Mouse (Mus musculus) kidney, adult 2 months (tissue): ENCODE measurements at regions not wholly inside any gene's neighbourhood (a gene's known extent, or its start where the extent isn't known, plus 50 kb on each side); places are given as distances from the start of the nearest gene placed in this dataset.

Experiments used
- DNase-seq: peaks from one replicate; pipeline ENCODE4 v3.0.0; 2021
- H3K27ac ChIP-seq: fragments of 200-500 bp; 2 replicates; pipeline ENCODE4 v1.5.1; 2012; ENCODE audit warnings: low read depth, low read length, control low read depth, inconsistent platforms; ENCODE audit not compliant: insufficient read depth
- H3K27me3 ChIP-seq: fragments of 200-500 bp; replicated peaks from 2 replicates; pipeline ENCODE4 v1.6.1; 2012; ENCODE audit warnings: mild to moderate bottlenecking, moderate library complexity, low read length, inconsistent platforms; ENCODE audit not compliant: control insufficient read depth, insufficient read depth
- H3K36me3 ChIP-seq: fragments of 200-500 bp; 2 replicates; pipeline ENCODE4 v1.6.1; 2012; ENCODE audit warnings: mild to moderate bottlenecking, moderate library complexity, low read length, inconsistent platforms; ENCODE audit not compliant: control insufficient read depth, insufficient read depth
- H3K4me1 ChIP-seq: fragments of 200-500 bp; 2 replicates; pipeline ENCODE4 v1.6.1; 2011; ENCODE audit warnings: low read length; ENCODE audit not compliant: control insufficient read depth, insufficient read depth
- H3K4me3 ChIP-seq: fragments of 200-500 bp; 2 replicates; pipeline ENCODE4 v1.5.1; 2011; ENCODE audit warnings: mild to moderate bottlenecking, low read depth, low read length, control low read depth; ENCODE audit not compliant: insufficient read depth
- CTCF ChIP-seq: fragments of 200-500 bp; conservative IDR thresholded peaks from 2 replicates; pipeline ENCODE4 v1.5.1; 2011; ENCODE audit warnings: low read depth, mild to moderate bottlenecking, control low read depth, low read length, moderate library complexity, mixed read lengths; ENCODE audit not compliant: insufficient read depth, insufficient read length
- POLR2A ChIP-seq: fragments of 200-500 bp; IDR thresholded peaks from one replicate; pipeline ENCODE4 v1.6.1; 2011; ENCODE audit warnings: low read depth, low read length, control low read depth
- WGBS: fragments of 180-500 bp; shearing (Covaris S2); methylation state at CpG from one replicate; pipeline ENCODE4 v1.1.7; 2018; 5-methylcytosine and 5-hydroxymethylcytosine counted together

- H3K4me1 ChIP-seq: no peaks in the 10 kb centered on the region
- 0 out of 2 replicates have a peak, but pooled peaks cover 1% of the 10 kb centered on the region for H3K27me3 ChIP-seq
- no peak for DNase-seq
- no peak overlapping the region for H3K4me3 ChIP-seq
- TF ChIP-seq POLR2A (no peak), CTCF (no peak)
- no peak overlapping the region for H3K27ac ChIP-seq
- H3K36me3 ChIP-seq: no peaks in the 10 kb centered on the region
- 79% methylated on average over 7 of the region's 7 CpGs for WGBS
Measured at GRCm38 (mm10) chr10:126141586-126141985, 175.6 kb downstream of the Lrig3 start.

- TF ChIP-seq POLR2A: no peak
- TF ChIP-seq CTCF: no peak
- H3K27me3 ChIP-seq: 0 out of 2 replicates have a peak, but pooled peaks cover 1% of the 10 kb centered on the region
- H3K27ac ChIP-seq: no peak overlapping the region
- H3K4me1 ChIP-seq: no peaks in the 10 kb centered on the region
- 66% methylated on average over 10 of the region's 10 CpGs for WGBS
- DNase-seq: peak; percentile 25
- no peaks in the 10 kb centered on the region for H3K36me3 ChIP-seq
- no peak overlapping the region for H3K4me3 ChIP-seq
Measured at GRCm38 (mm10) chr10:126143833-126144232, 177.9 kb downstream of the Lrig3 start.

GRCm38 (mm10) chr10:126144609-126145202, 178.7 kb downstream of the Lrig3 start:
- H3K27me3 ChIP-seq: 0 out of 2 replicates have a peak, but pooled peaks cover 1% of the 10 kb centered on the region
- DNase-seq: no peak
- H3K4me1 ChIP-seq: no peaks in the 10 kb centered on the region
- no peak for TF ChIP-seq POLR2A
- no peak for TF ChIP-seq CTCF
- no peaks in the 10 kb centered on the region for H3K36me3 ChIP-seq
- no peak overlapping the region for H3K27ac ChIP-seq
- H3K4me3 ChIP-seq: no peak overlapping the region
- 22% methylated on average over 12 of the region's 12 CpGs for WGBS

GRCm38 (mm10) chr10:126157300-126157699, 191.3 kb downstream of the Lrig3 start:
- TF ChIP-seq POLR2A (no peak), CTCF (no peak)
- no peak overlapping the region for H3K4me3 ChIP-seq
- WGBS: 52% methylated on average over 4 of the region's 4 CpGs
- no peak for DNase-seq
- H3K27me3 ChIP-seq: no peaks in the 10 kb centered on the region
- no peaks in the 10 kb centered on the region for H3K36me3 ChIP-seq
- H3K4me1 ChIP-seq: no peaks in the 10 kb centered on the region
- no peak overlapping the region for H3K27ac ChIP-seq

GRCm38 (mm10) chr10:126165215-126165614, 199.2 kb downstream of the Lrig3 start:
- WGBS: 56% methylated on average over 5 of the region's 5 CpGs
- no peak for DNase-seq

GRCm38 (mm10) chr10:126169095-126169873, 203.3 kb downstream of the Lrig3 start:
- H3K36me3 ChIP-seq: no peaks in the 10 kb centered on the region
- no peak overlapping the region for H3K4me3 ChIP-seq
- H3K27me3 ChIP-seq: no peaks in the 10 kb centered on the region
- DNase-seq: no peak
- no peak overlapping the region for H3K27ac ChIP-seq
- H3K4me1 ChIP-seq: no peaks in the 10 kb centered on the region
- no peak for TF ChIP-seq CTCF
- TF ChIP-seq POLR2A: no peak
- WGBS: 83% methylated on average over 25 of the region's 25 CpGs

More at GRCm38 (mm10) chr10:126165215-126165614, 199.2 kb downstream of the Lrig3 start:
- Histone ChIP-seq H3K27ac (no peak overlapping the region), H3K4me3 (no peak overlapping the region), H3K27me3 (no peaks in the 10 kb centered on the region), H3K4me1 (no peaks in the 10 kb centered on the region), H3K36me3 (no peaks in the 10 kb centered on the region)
- TF ChIP-seq CTCF (no peak), POLR2A (no peak)

GRCm38 (mm10) chr10:126169874-126170163, 203.9 kb downstream of the Lrig3 start:
- peak; percentile 34 for DNase-seq
- Histone ChIP-seq H3K36me3 (no peaks in the 10 kb centered on the region), H3K27ac (no peak overlapping the region), H3K4me3 (no peak overlapping the region), H3K4me1 (no peaks in the 10 kb centered on the region), H3K27me3 (no peaks in the 10 kb centered on the region)
- WGBS: 64% methylated on average over 5 of the region's 5 CpGs
- TF ChIP-seq CTCF: peak; percentile 34
- no peak for TF ChIP-seq POLR2A
